In genomic region chr5:8996686-8997512, GRCm38 (mm10) we compare ENCODE assay signal across 8 mouse cellular contexts. TPM values are rescaled to one million over a fixed set of nuclear protein-coding genes. Genes with fewer than 3 reads are reported as not detected.
DNase-seq lines count a peak whose midpoint lies in the region; ATAC-seq lines count a peak whose summit lies in the region.

Gene Crot (minus strand): TSS chr5:8997324.

- H3K9ac ChIP-seq in heart, embryonic 13.5 days: peak within 1 kb of the TSS; percentile 91
- H3K9ac ChIP-seq in liver, embryonic 12.5 days: peak within 1 kb of the TSS; percentile 79
- H3K9ac ChIP-seq in stomach, embryonic 15.5 days: peak within 1 kb of the TSS; percentile 65

- peak within 1 kb of the TSS; percentile 75 for H3K4me2 ChIP-seq in heart, embryonic 13.5 days
- H3K4me2 ChIP-seq in liver, embryonic 12.5 days: peak within 1 kb of the TSS; percentile 80
- H3K4me2 ChIP-seq in stomach, embryonic 15.5 days: peak within 1 kb of the TSS; percentile 75

- no peaks in the 10 kb centered on the region for H3K9me3 ChIP-seq in heart, embryonic 13.5 days
- H3K9me3 ChIP-seq in liver, embryonic 12.5 days (replicated peaks): no peaks in the 10 kb centered on the region
- H3K9me3 ChIP-seq in stomach, embryonic 15.5 days: no peaks in the 10 kb centered on the region

- peaks cover 14% of the 10 kb centered on the region; the same call in 1 of the 2 replicates for H3K4me1 ChIP-seq in heart, embryonic 13.5 days
- peaks cover 27% of the 10 kb centered on the region for H3K4me1 ChIP-seq in liver, embryonic 12.5 days
- 0 out of 2 replicates have a peak, but pooled peaks cover 2% of the 10 kb centered on the region for H3K4me1 ChIP-seq in stomach, embryonic 15.5 days

- no peaks in the 10 kb centered on the region for H3K27me3 ChIP-seq in heart, embryonic 13.5 days (replicated peaks)
- H3K27me3 ChIP-seq in liver, embryonic 12.5 days (replicated peaks): no peaks in the 10 kb centered on the region
- no peaks in the 10 kb centered on the region for H3K27me3 ChIP-seq in stomach, embryonic 15.5 days (replicated peaks)

- ATAC-seq in erythroid progenitor cell, adult 5-6 weeks (replicated peaks; ENCODE audit: low FRiP score, poor library complexity, severe bottlenecking): peak; percentile 94
- peak; percentile 97 for ATAC-seq in heart, embryonic 13.5 days (ENCODE audit: extremely low read depth, insufficient number of reproducible peaks, low FRiP score, low TSS enrichment)
- peak; percentile 97 for ATAC-seq in liver, embryonic 12.5 days
- peak; percentile 99 for ATAC-seq in stomach, embryonic 15.5 days (ENCODE audit: insufficient read depth, low FRiP score, low read depth)

- under 1% methylated on average over 57 of the region's 57 CpGs for WGBS in heart, embryonic 13.5 days
- WGBS in liver, embryonic 12.5 days (ENCODE audit: insufficient replicate concordance): under 1% methylated on average over 46 of the region's 57 CpGs
- 0% methylated on average over 57 of the region's 57 CpGs for WGBS in stomach, embryonic 15.5 days

- H3K4me3 ChIP-seq in heart, embryonic 13.5 days: peak within 1 kb of the TSS; percentile 86
- peak within 1 kb of the TSS; percentile 82 for H3K4me3 ChIP-seq in liver, embryonic 12.5 days
- peak within 1 kb of the TSS; percentile 70 for H3K4me3 ChIP-seq in stomach, embryonic 15.5 days (replicated peaks)

- DNase-seq in CD4-positive helper T cell, adult 2 months (ENCODE audit: low read depth, low spot score): peak; percentile 85
- peak; percentile 88 for DNase-seq in brain, embryonic 18.5 days (ENCODE audit: low read depth, low spot score)
- peak; percentile 97 for DNase-seq in kidney, postnatal 10 days
- peak; percentile 80 to 82 for DNase-seq in natural killer cell, adult 2 months (ENCODE audit: low spot score in 2 of 2)

- peaks cover 23% of the 10 kb centered on the region for H3K36me3 ChIP-seq in heart, embryonic 13.5 days
- H3K36me3 ChIP-seq in liver, embryonic 12.5 days: peaks cover 17% of the 10 kb centered on the region
- H3K36me3 ChIP-seq in stomach, embryonic 15.5 days: no peaks in the 10 kb centered on the region

- H3K27ac ChIP-seq in heart, embryonic 13.5 days (replicated peaks): peak within 1 kb of the TSS; percentile 82
- H3K27ac ChIP-seq in liver, embryonic 12.5 days: peak within 1 kb of the TSS; percentile 87
- peak within 1 kb of the TSS; percentile 92 for H3K27ac ChIP-seq in stomach, embryonic 15.5 days

RNA-seq across cellular contexts. Expression of gene Crot, which starts in this region (rescaled TPM):
- 7.9 and 15.5 TPM in 2 replicates for total RNA-seq in erythroid progenitor cell, adult 5-6 weeks (2015; ENCODE audit: low replicate concordance)
- 6.4 and 6.7 TPM in 2 replicates for total RNA-seq in erythroid progenitor cell, adult 5-6 weeks (2017; ENCODE audit: low replicate concordance)
- 27.3 and 30.2 TPM in 2 replicates for polyA plus RNA-seq in heart, embryonic 13.5 days (2015; fragmentation: Nextera tagmentation; extraction: Ambion mirVana)
- polyA plus RNA-seq in liver, embryonic 12.5 days (2016; fragmentation: Nextera tagmentation; extraction: Ambion mirVana): 30.1 and 31.4 TPM in 2 replicates
- polyA plus RNA-seq in stomach, embryonic 15.5 days (2015; fragmentation: Nextera tagmentation; extraction: Ambion mirVana): 52.0 and 54.1 TPM in 2 replicates

Comparison
In these comparisons a context has a peak if more than half of its experiments do, and no peak if none do; other contexts are left out.
1. Peak in every context shown above with its lines: DNase-seq, ATAC-seq, H3K4me3 ChIP-seq and H3K27ac ChIP-seq.